Mouse (Mus musculus): ENCODE results near the gene Usf2. TPM values are rescaled to one million over a fixed set of nuclear protein-coding genes. Genes with fewer than 3 reads are reported as not detected.

Usf2 gene
- polyA plus RNA-seq, 1 experiment from 2014 or later: 26.2 TPM

- H3K27me3 ChIP-seq (ENCODE audit: control insufficient read depth, insufficient read depth, low read length): no peaks in the 10 kb centered on the region
- 90% methylated on average over 7 of the region's 7 CpGs for WGBS
- H3K9ac ChIP-seq (replicated peaks; ENCODE audit: low read length): no peak overlapping the region
- DNase-seq (no peak), ATAC-seq (ENCODE audit: low FRiP score, low TSS enrichment) (no peak)
- no peak overlapping the region for H3K4me3 ChIP-seq (replicated peaks; ENCODE audit: low read depth, low read length)
- no peak overlapping the region for H3K4me2 ChIP-seq (ENCODE audit: low read length)
- 0 out of 2 replicates have a peak, but pooled peaks cover 1% of the 10 kb centered on the region for H3K36me3 ChIP-seq (ENCODE audit: control insufficient read depth, insufficient read depth, low read length)
- H3K9me3 ChIP-seq (ENCODE audit: control insufficient read depth, low read length): no peaks in the 10 kb centered on the region
- no peak overlapping the region for H3K27ac ChIP-seq (replicated peaks; ENCODE audit: low read depth, low read length)
- no peaks in the 10 kb centered on the region for H3K4me1 ChIP-seq (ENCODE audit: control insufficient read depth, insufficient read depth, low read length)
Measured at GRCm38 (mm10) chr7:30964366-30964765, 7.8 kb upstream of the Usf2 start.

- Histone ChIP-seq H3K4me3 (replicated peaks; ENCODE audit: low read depth, low read length) (no peak overlapping the region), H3K27me3 (ENCODE audit: control insufficient read depth, insufficient read depth, low read length) (no peaks in the 10 kb centered on the region), H3K4me2 (ENCODE audit: low read length) (no peak overlapping the region), H3K9me3 (ENCODE audit: control insufficient read depth, low read length) (no peaks in the 10 kb centered on the region), H3K36me3 (ENCODE audit: control insufficient read depth, insufficient read depth, low read length) (0 out of 2 replicates have a peak, but pooled peaks cover 4% of the 10 kb centered on the region), H3K27ac (replicated peaks; ENCODE audit: low read depth, low read length) (no peak overlapping the region), H3K9ac (replicated peaks; ENCODE audit: low read length) (no peak overlapping the region), H3K4me1 (ENCODE audit: control insufficient read depth, insufficient read depth, low read length) (peaks cover 8% of the 10 kb centered on the region)
- DNase-seq: no peak
- no peak for ATAC-seq (ENCODE audit: low FRiP score, low TSS enrichment)
- WGBS: 93% methylated on average over 5 of the region's 5 CpGs
Measured at GRCm38 (mm10) chr7:30962862-30963261, 6.3 kb upstream of the Usf2 start.

DNA sequence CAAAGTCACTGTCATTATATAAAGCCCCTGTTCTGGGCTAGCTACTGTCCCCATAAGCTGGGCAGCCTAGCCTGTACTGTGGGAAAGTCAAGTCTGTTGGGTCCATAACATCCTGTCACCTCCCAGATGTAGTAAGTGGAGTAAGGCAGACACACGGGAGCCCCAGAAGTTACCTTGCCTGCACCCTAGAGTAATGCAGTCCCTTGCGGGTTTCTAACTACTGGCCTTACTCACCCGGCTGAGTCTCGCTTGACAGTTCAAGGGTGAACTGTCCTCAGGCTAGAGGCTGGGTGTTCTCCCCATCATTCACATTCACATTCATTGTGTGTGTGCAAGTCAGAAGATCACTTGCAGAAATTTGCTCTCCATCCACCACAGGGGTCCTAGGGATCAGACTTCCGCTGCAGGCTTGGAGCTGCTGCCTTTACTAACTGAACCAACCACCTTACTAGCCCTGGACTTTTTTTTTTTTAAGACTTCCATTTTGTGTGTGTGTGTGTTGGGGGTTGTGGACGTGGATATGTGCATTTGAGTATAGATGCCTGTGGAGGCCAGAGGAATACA is 3.3 kb upstream of the Usf2 start:
- Histone ChIP-seq H3K4me3 (replicated peaks; ENCODE audit: low read depth, low read length) (no peak overlapping the region), H3K9ac (replicated peaks; ENCODE audit: low read length) (no peak overlapping the region), H3K4me1 (ENCODE audit: control insufficient read depth, insufficient read depth, low read length) (peaks cover 18% of the 10 kb centered on the region), H3K9me3 (ENCODE audit: control insufficient read depth, low read length) (no peaks in the 10 kb centered on the region), H3K36me3 (ENCODE audit: control insufficient read depth, insufficient read depth, low read length) (peaks cover 8% of the 10 kb centered on the region), H3K4me2 (ENCODE audit: low read length) (no peak overlapping the region), H3K27me3 (ENCODE audit: control insufficient read depth, insufficient read depth, low read length) (no peaks in the 10 kb centered on the region), H3K27ac (replicated peaks; ENCODE audit: low read depth, low read length) (no peak overlapping the region)
- WGBS: 92% methylated on average over 6 of the region's 6 CpGs
- ATAC-seq (ENCODE audit: low FRiP score, low TSS enrichment): no peak
- DNase-seq: no peak

DNA sequence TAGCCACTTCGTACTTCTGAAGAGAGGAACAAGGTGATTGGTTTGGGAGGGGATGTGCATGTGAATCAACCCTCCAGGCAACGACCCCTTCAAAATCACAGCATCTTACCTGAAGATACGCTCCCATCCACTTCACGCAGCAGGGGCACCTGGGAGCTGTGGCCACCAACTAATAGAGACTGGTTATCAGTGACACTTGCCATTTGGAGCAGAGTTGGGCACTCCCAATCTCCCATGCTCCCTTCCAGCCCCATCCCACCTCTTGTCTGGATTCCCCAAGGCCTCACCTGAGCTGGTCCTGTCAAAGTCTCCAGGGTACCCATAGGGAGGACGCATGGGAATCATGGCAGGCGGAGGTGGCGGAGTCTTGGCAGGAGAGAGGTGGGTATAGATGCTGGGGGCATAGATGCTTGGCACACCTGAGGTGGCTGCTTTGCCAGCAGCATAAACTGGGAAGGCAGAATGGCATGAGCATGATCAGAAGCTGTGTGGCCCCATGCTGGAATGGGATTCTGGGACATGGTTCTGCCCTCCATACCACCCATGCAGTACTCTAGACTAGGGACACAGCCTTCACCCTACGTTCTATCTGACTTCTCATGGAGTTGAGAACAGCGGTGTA is 2.4 kb upstream of the Usf2 start:
- DNase-seq (no peak), ATAC-seq (ENCODE audit: low FRiP score, low TSS enrichment) (no peak)
- Histone ChIP-seq H3K4me3 (replicated peaks; ENCODE audit: low read depth, low read length) (no peak overlapping the region), H3K4me2 (ENCODE audit: low read length) (no peak overlapping the region), H3K4me1 (ENCODE audit: control insufficient read depth, insufficient read depth, low read length) (peaks cover 18% of the 10 kb centered on the region), H3K36me3 (ENCODE audit: control insufficient read depth, insufficient read depth, low read length) (peaks cover 17% of the 10 kb centered on the region), H3K27ac (replicated peaks; ENCODE audit: low read depth, low read length) (no peak overlapping the region), H3K9ac (replicated peaks; ENCODE audit: low read length) (no peak overlapping the region), H3K9me3 (ENCODE audit: control insufficient read depth, low read length) (no peaks in the 10 kb centered on the region), H3K27me3 (ENCODE audit: control insufficient read depth, insufficient read depth, low read length) (no peaks in the 10 kb centered on the region)
- 95% methylated on average over 9 of the region's 9 CpGs for WGBS

GRCm38 (mm10) chr7:30958109-30958865 is 1.7 kb upstream of the Usf2 start:
- H3K9me3 ChIP-seq (ENCODE audit: control insufficient read depth, low read length): no peaks in the 10 kb centered on the region
- 73% methylated on average over 28 of the region's 28 CpGs for WGBS
- peaks cover 18% of the 10 kb centered on the region for H3K4me1 ChIP-seq (ENCODE audit: control insufficient read depth, insufficient read depth, low read length)
- peak overlapping the region; percentile 99 for H3K27ac ChIP-seq (replicated peaks; ENCODE audit: low read depth, low read length)
- peak overlapping the region; percentile 81 for H3K4me2 ChIP-seq (ENCODE audit: low read length)
- peak overlapping the region; percentile 92 for H3K4me3 ChIP-seq (replicated peaks; ENCODE audit: low read depth, low read length)
- peak overlapping the region; percentile 98; the same call in 1 of the 2 replicates for H3K9ac ChIP-seq (replicated peaks; ENCODE audit: low read length)
- ATAC-seq (ENCODE audit: low FRiP score, low TSS enrichment): no peak
- H3K27me3 ChIP-seq (ENCODE audit: control insufficient read depth, insufficient read depth, low read length): no peaks in the 10 kb centered on the region
- no peak for DNase-seq
- H3K36me3 ChIP-seq (ENCODE audit: control insufficient read depth, insufficient read depth, low read length): peaks cover 24% of the 10 kb centered on the region

DNA sequence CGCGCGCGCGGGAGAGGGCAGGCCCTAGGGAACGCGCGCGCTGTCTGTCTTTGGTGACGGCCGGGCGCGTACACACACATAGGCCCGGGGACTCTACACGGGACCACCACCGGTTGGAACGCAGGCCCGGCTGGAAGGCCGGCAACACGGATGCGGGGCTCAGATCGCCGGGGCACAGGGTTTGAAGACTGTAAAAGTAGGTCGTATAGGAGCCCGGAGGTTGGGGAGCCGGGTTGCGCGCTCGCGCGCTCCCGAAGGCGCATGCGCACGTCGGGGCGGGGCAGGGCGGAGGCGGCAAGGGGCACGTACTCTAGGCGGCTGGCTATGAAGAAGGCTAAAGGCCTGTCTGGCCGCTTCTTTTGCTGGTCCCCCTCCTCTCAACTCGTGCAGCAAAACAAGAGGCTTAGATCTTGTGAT is 772 bp upstream of the Usf2 start:
- peak; percentile 71 for ATAC-seq (ENCODE audit: low FRiP score, low TSS enrichment)

GRCm38 (mm10) chr7:30956357-30956751 is 249 bp downstream of the Usf2 start:
- Histone ChIP-seq H3K4me1 (ENCODE audit: control insufficient read depth, insufficient read depth, low read length) (peaks cover 18% of the 10 kb centered on the region), H3K4me3 (replicated peaks; ENCODE audit: low read depth, low read length) (peak overlapping the region; percentile 92), H3K27me3 (ENCODE audit: control insufficient read depth, insufficient read depth, low read length) (no peaks in the 10 kb centered on the region), H3K9me3 (ENCODE audit: control insufficient read depth, low read length) (no peaks in the 10 kb centered on the region), H3K9ac (replicated peaks; ENCODE audit: low read length) (peak overlapping the region; percentile 98), H3K27ac (replicated peaks; ENCODE audit: low read depth, low read length) (peak overlapping the region; percentile 99), H3K4me2 (ENCODE audit: low read length) (peak overlapping the region; percentile 81), H3K36me3 (ENCODE audit: control insufficient read depth, insufficient read depth, low read length) (peaks cover 44% of the 10 kb centered on the region)
- ATAC-seq (ENCODE audit: low FRiP score, low TSS enrichment): peak; percentile 58
- DNase-seq: no peak
- WGBS: under 1% methylated on average over 44 of the region's 49 CpGs

More for the DNA sequence above, 772 bp upstream of the Usf2 start:
- H3K4me1 ChIP-seq (ENCODE audit: control insufficient read depth, insufficient read depth, low read length): peaks cover 18% of the 10 kb centered on the region
- H3K36me3 ChIP-seq (ENCODE audit: control insufficient read depth, insufficient read depth, low read length): peaks cover 33% of the 10 kb centered on the region
- DNase-seq: peak; percentile 94
- no peaks in the 10 kb centered on the region for H3K27me3 ChIP-seq (ENCODE audit: control insufficient read depth, insufficient read depth, low read length)
- peak overlapping the region; percentile 99 for H3K27ac ChIP-seq (replicated peaks; ENCODE audit: low read depth, low read length)
- peak overlapping the region; percentile 92 for H3K4me3 ChIP-seq (replicated peaks; ENCODE audit: low read depth, low read length)
- H3K4me2 ChIP-seq (ENCODE audit: low read length): peak overlapping the region; percentile 81
- peak overlapping the region; percentile 98 for H3K9ac ChIP-seq (replicated peaks; ENCODE audit: low read length)
- no peaks in the 10 kb centered on the region for H3K9me3 ChIP-seq (ENCODE audit: control insufficient read depth, low read length)
- WGBS: under 1% methylated on average over 43 of the region's 43 CpGs

GRCm38 (mm10) chr7:30955584-30956356 is 833 bp downstream of the Usf2 start:
- Histone ChIP-seq H3K4me3 (replicated peaks; ENCODE audit: low read depth, low read length) (peak overlapping the region; percentile 92), H3K9ac (replicated peaks; ENCODE audit: low read length) (peak overlapping the region; percentile 98), H3K4me2 (ENCODE audit: low read length) (peak overlapping the region; percentile 81), H3K27me3 (ENCODE audit: control insufficient read depth, insufficient read depth, low read length) (no peaks in the 10 kb centered on the region), H3K4me1 (ENCODE audit: control insufficient read depth, insufficient read depth, low read length) (peaks cover 18% of the 10 kb centered on the region), H3K27ac (replicated peaks; ENCODE audit: low read depth, low read length) (peak overlapping the region; percentile 99), H3K9me3 (ENCODE audit: control insufficient read depth, low read length) (no peaks in the 10 kb centered on the region), H3K36me3 (ENCODE audit: control insufficient read depth, insufficient read depth, low read length) (peaks cover 49% of the 10 kb centered on the region)
- WGBS: under 1% methylated on average over 64 of the region's 64 CpGs
- ATAC-seq (ENCODE audit: low FRiP score, low TSS enrichment): peak; percentile 59
- peak; percentile 90 for DNase-seq

Data from midbrain, embryonic 14.5 days (tissue).